Mouse (Mus musculus): ENCODE measurements around the gene Lrrk2. TPM values are rescaled to one million over a fixed set of nuclear protein-coding genes. Genes with fewer than 3 reads are reported as not detected.

The Lrrk2 gene
- 100 to 1,000 TPM in 1 of 2 experiments, 10 to 100 TPM in 1; 78.3 to 100 TPM for total RNA-seq (2023)

GRCm38 (mm10) chr15:91672645-91673568 is at the start of gene Lrrk2:
Gene Lrrk2 (plus strand): TSS chr15:91673175.

GRCm38 (mm10) chr15:91837965-91838364 is 165.0 kb downstream of the Lrrk2 start, which contains the start of gene Smgc:
Gene Smgc (plus strand): TSS chr15:91838265.

Other genes with a start within 250 kb of the Lrrk2 start
- gene Slc2a13, start 99.9 kb upstream of the Lrrk2 start, total RNA-seq (2023), result under 1 TPM in 1 of 2 experiments, not detected in 1; 0.09 TPM
- gene Smgc, start 165.1 kb downstream of the Lrrk2 start, total RNA-seq (2023), result not detected

Data from monocyte, adult 59 days (primary cell).